Mouse (Mus musculus): ENCODE results near the gene 5330417H12Rik.
A peak's percentile ranks its signal among the peaks of the same experiment; 100 is the strongest.

The 5330417H12Rik gene

GRCm38 (mm10) chr7:107607766-107608165 lies 17.2 kb downstream of the 5330417H12Rik start:
- H3K27me3 ChIP-seq (ENCODE audit: control insufficient read depth, insufficient read depth, low read length, poor library complexity, severe bottlenecking) = no peaks in the 10 kb centered on the region
- DNase-seq (ENCODE audit: low read depth, low spot score) = peak; percentile 45
- no peaks in the 10 kb centered on the region for H3K36me3 ChIP-seq (ENCODE audit: control insufficient read depth, insufficient read depth, low read length, poor library complexity, severe bottlenecking)

GRCm38 (mm10) chr7:107602913-107603312 lies 22.0 kb downstream of the 5330417H12Rik start:
- Histone ChIP-seq H3K36me3 (ENCODE audit: control insufficient read depth, insufficient read depth, low read length, poor library complexity, severe bottlenecking) (no peaks in the 10 kb centered on the region), H3K27me3 (ENCODE audit: control insufficient read depth, insufficient read depth, low read length, poor library complexity, severe bottlenecking) (no peaks in the 10 kb centered on the region)
- DNase-seq (ENCODE audit: low read depth, low spot score) = no peak

- Histone ChIP-seq H3K36me3 (ENCODE audit: control insufficient read depth, insufficient read depth, low read length, poor library complexity, severe bottlenecking) (no peaks in the 10 kb centered on the region), H3K27me3 (ENCODE audit: control insufficient read depth, insufficient read depth, low read length, poor library complexity, severe bottlenecking) (no peaks in the 10 kb centered on the region)
- DNase-seq (ENCODE audit: low read depth, low spot score) = no peak
Observed at GRCm38 (mm10) chr7:107602505-107602904, 22.5 kb downstream of the 5330417H12Rik start.

- Histone ChIP-seq H3K27me3 (ENCODE audit: control insufficient read depth, insufficient read depth, low read length, poor library complexity, severe bottlenecking) (no peaks in the 10 kb centered on the region), H3K36me3 (ENCODE audit: control insufficient read depth, insufficient read depth, low read length, poor library complexity, severe bottlenecking) (no peaks in the 10 kb centered on the region)
- no peak for DNase-seq (ENCODE audit: low read depth, low spot score)
Observed at GRCm38 (mm10) chr7:107600651-107601050, 24.3 kb downstream of the 5330417H12Rik start.

GRCm38 (mm10) chr7:107597956-107598355 lies 27.0 kb downstream of the 5330417H12Rik start:
- H3K27me3 ChIP-seq (ENCODE audit: control insufficient read depth, insufficient read depth, low read length, poor library complexity, severe bottlenecking) = no peaks in the 10 kb centered on the region

GRCm38 (mm10) chr7:107596753-107597152 lies 28.2 kb downstream of the 5330417H12Rik start:
- DNase-seq (ENCODE audit: low read depth, low spot score) = no peak
- Histone ChIP-seq H3K27me3 (ENCODE audit: control insufficient read depth, insufficient read depth, low read length, poor library complexity, severe bottlenecking) (no peaks in the 10 kb centered on the region), H3K36me3 (ENCODE audit: control insufficient read depth, insufficient read depth, low read length, poor library complexity, severe bottlenecking) (no peaks in the 10 kb centered on the region)

More at GRCm38 (mm10) chr7:107597956-107598355, 27.0 kb downstream of the 5330417H12Rik start:
- no peak for DNase-seq (ENCODE audit: low read depth, low spot score)
- no peaks in the 10 kb centered on the region for H3K36me3 ChIP-seq (ENCODE audit: control insufficient read depth, insufficient read depth, low read length, poor library complexity, severe bottlenecking)

- no peak for DNase-seq (ENCODE audit: low read depth, low spot score)
- no peaks in the 10 kb centered on the region for H3K27me3 ChIP-seq (ENCODE audit: control insufficient read depth, insufficient read depth, low read length, poor library complexity, severe bottlenecking)
- H3K36me3 ChIP-seq (ENCODE audit: control insufficient read depth, insufficient read depth, low read length, poor library complexity, severe bottlenecking) = no peaks in the 10 kb centered on the region
Observed at GRCm38 (mm10) chr7:107595426-107595825, 29.5 kb downstream of the 5330417H12Rik start.

GRCm38 (mm10) chr7:107594857-107595402 lies 30.0 kb downstream of the 5330417H12Rik start, which contains the start of gene Ppfibp2:
Ppfibp2 (plus strand) TSS chr7:107595207.
- no peaks in the 10 kb centered on the region for H3K27me3 ChIP-seq (ENCODE audit: control insufficient read depth, insufficient read depth, low read length, poor library complexity, severe bottlenecking)
- H3K36me3 ChIP-seq (ENCODE audit: control insufficient read depth, insufficient read depth, low read length, poor library complexity, severe bottlenecking) = no peaks in the 10 kb centered on the region
- DNase-seq (ENCODE audit: low read depth, low spot score) = peak; percentile 89

- Histone ChIP-seq H3K36me3 (ENCODE audit: control insufficient read depth, insufficient read depth, low read length, poor library complexity, severe bottlenecking) (no peaks in the 10 kb centered on the region), H3K27me3 (ENCODE audit: control insufficient read depth, insufficient read depth, low read length, poor library complexity, severe bottlenecking) (no peaks in the 10 kb centered on the region)
- peak; percentile 79 for DNase-seq (ENCODE audit: low read depth, low spot score)
Observed at GRCm38 (mm10) chr7:107594325-107594856, 30.6 kb downstream of the 5330417H12Rik start.

GRCm38 (mm10) chr7:107593904-107594303 lies 31.1 kb downstream of the 5330417H12Rik start:
- Histone ChIP-seq H3K27me3 (ENCODE audit: control insufficient read depth, insufficient read depth, low read length, poor library complexity, severe bottlenecking) (no peaks in the 10 kb centered on the region), H3K36me3 (ENCODE audit: control insufficient read depth, insufficient read depth, low read length, poor library complexity, severe bottlenecking) (no peaks in the 10 kb centered on the region)
- peak; percentile 83 for DNase-seq (ENCODE audit: low read depth, low spot score)

GRCm38 (mm10) chr7:107592641-107593040 lies 32.3 kb downstream of the 5330417H12Rik start:
- no peaks in the 10 kb centered on the region for H3K27me3 ChIP-seq (ENCODE audit: control insufficient read depth, insufficient read depth, low read length, poor library complexity, severe bottlenecking)
- no peaks in the 10 kb centered on the region for H3K36me3 ChIP-seq (ENCODE audit: control insufficient read depth, insufficient read depth, low read length, poor library complexity, severe bottlenecking)
- peak; percentile 30 for DNase-seq (ENCODE audit: low read depth, low spot score)

GRCm38 (mm10) chr7:107574276-107574675 lies 50.7 kb downstream of the 5330417H12Rik start:
- no peaks in the 10 kb centered on the region for H3K36me3 ChIP-seq (ENCODE audit: control insufficient read depth, insufficient read depth, low read length, poor library complexity, severe bottlenecking)
- no peaks in the 10 kb centered on the region for H3K27me3 ChIP-seq (ENCODE audit: control insufficient read depth, insufficient read depth, low read length, poor library complexity, severe bottlenecking)
- DNase-seq (ENCODE audit: low read depth, low spot score) = no peak

Data from splenic B cell, adult 2 months (primary cell).